Mouse (Mus musculus) R1 (cell line): Measurements from ENCODE around the gene Kcnh4.

Experiments used
- DNase-seq: peaks from one replicate; pipeline ENCODE4 v3.0.0-alpha.2; 2018; ENCODE audit warnings: low read depth, low spot score

The Kcnh4 gene

GRCm38 (mm10) chr11:100735134-100735865, 24.4 kb downstream of the Kcnh4 start:
- DNase-seq = no peak

GRCm38 (mm10) chr11:100730477-100731205, 29.1 kb downstream of the Kcnh4 start:
- DNase-seq = no peak

DNA sequence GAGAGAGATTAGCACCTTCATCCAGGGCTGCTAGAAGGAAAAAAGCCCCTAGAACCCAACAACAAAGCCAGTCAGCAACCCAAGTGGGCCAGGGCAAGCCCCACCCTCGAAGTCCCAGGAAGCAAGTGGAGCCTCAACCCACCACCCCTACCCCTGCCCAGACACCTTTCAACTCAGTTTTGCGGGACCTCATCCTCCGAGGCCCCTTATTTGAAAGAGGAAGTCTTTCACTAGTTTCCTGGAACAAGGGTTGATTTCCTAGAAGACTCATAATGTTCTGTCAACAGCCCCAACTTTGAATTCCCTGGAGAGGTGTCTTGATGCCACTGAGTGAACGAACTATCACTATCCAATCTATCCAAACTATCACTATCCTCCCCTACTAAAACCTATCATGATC, 29.8 kb downstream of the Kcnh4 start:
- DNase-seq = no peak

- DNase-seq = no peak
Measured at GRCm38 (mm10) chr11:100728601-100729000, 31.1 kb downstream of the Kcnh4 start.

- no peak for DNase-seq
Measured at GRCm38 (mm10) chr11:100727201-100727600, 32.5 kb downstream of the Kcnh4 start.

DNA sequence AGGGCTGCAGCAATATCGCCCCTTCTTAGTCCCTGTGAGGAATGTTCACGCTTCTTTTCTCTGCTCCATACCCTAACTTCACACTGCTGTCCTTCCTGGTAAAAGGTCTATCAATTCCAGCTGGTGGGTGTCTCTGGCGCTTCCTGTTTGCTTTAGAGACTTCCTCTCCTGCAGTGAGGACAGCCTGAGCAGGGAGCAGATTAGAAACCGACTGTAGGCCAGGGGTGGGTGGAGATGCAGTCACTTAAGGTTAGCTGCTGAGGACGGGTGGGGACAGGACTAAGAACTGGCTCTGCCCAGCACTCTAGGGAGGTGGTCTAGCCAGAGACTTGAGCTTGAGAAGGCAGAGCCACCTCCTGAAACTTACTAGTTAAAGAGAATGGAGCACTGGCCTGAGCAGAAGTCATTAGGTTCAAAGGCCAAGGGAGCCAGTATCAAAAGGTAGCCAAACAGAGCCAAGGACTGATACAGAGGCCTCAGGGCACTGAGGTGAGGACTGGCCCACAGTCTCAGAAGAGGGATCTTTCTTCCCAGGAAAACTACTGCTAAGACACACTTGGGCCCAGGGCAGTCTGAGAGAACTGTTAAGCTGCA, 34.7 kb downstream of the Kcnh4 start:
- peak; percentile 52 for DNase-seq

- no peak for DNase-seq
Measured at GRCm38 (mm10) chr11:100722493-100723028, 37.2 kb downstream of the Kcnh4 start.

GRCm38 (mm10) chr11:100721776-100722492, 37.8 kb downstream of the Kcnh4 start:
- peak; percentile 47 for DNase-seq

DNA sequence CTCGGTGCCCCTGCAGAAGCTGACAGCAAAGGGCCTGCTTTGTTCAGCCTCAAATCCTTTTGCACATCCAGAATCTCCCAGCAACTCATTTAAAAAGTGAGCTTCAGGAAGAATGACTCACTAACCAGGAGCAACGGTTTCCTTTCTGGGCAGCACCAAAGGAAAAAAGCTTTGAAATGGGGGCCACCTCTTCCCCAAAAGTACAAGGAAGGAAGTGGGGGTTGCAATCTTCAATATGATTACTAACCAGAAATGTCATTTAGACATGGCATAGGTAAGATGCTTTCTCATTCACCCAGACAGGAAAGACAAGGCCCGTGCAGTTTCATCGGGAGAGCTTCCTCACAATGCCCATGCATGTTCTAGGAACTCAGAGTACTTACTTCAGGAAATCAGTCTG, 38.5 kb downstream of the Kcnh4 start:
- DNase-seq = no peak

GRCm38 (mm10) chr11:100720345-100720744, 39.4 kb downstream of the Kcnh4 start:
- DNase-seq = no peak

GRCm38 (mm10) chr11:100719893-100720292, 39.8 kb downstream of the Kcnh4 start:
- DNase-seq = peak; percentile 58

DNA sequence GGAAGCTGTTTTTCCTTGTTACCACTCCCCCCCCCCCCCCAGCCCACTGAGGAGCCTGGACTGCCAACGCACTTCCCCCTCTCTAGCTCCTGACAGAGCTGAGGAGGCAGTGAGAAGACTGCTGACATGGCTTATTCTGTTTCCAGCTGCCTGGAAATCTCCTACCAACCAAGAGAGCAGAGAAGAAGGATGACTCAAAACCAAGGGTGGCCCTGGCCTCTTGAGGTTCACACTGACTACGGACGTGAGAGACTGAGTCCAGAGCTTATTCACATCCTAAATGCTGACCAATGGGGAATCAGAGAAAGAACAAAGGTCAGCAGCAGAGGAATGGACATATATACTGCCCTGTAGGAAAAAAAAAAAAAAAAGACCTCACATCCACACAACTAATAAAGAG, 40.4 kb downstream of the Kcnh4 start:
- DNase-seq = no peak

DNA sequence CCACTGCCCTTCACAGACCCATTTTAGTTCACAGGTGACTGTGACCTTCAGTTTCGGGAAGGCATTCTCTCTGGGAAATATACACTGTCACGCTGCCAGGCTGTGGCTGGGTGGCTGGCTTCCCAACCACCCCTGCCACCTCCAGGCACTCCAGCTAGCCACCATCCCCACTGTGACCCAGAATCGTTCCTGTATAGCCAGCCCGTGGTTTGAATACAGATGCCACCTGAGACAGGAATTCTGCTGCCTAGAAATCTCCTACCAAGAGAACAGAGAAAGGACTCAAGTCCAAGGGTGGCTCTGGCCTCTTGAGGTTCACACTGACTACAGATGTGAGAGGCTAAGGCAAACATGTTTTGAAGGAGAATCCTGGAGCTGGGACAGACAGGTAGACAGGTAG, 40.9 kb downstream of the Kcnh4 start:
- no peak for DNase-seq

GRCm38 (mm10) chr11:100718462-100718861, 41.3 kb downstream of the Kcnh4 start:
- DNase-seq = no peak

- DNase-seq = no peak
Measured at GRCm38 (mm10) chr11:100716649-100717048, 43.1 kb downstream of the Kcnh4 start.

DNA sequence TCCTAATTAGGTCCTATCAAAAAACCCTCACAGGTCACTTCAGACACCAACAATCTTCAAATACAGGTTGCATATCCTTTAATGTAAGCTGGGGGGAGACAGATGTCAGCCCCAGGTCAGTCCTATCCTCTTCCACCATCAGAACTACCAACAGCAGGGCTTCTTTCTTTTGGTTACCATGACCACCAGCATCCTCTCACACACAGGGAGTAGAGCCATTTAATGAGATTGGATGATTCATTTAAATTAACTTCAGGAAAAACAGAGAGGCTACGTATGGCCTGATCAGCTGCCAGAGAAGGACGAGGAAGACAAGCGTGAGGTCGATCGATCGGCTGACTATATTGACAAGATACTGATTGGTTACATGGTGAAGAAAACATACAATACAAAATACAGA, 44.8 kb downstream of the Kcnh4 start:
- DNase-seq = no peak

DNA sequence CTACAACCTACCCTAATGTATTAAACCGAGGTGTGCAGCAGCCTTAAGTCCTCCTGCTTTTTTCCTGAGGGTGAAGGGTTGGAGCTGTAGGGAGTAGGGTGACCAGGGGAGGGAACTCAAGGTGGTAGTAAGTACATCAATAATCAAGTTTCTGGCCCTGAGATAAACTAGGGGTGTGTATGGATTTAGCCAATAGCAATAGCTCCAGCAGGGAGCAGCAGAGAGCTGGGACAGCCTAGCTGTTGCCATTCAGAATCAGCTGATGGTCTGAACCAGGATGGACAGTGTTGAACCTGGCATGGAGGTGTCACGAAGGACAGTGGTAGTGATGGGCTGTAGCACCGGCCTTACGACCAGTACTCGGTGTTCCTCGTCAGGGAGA, 45.2 kb downstream of the Kcnh4 start:
- DNase-seq = peak; percentile 77

- peak; percentile 92 for DNase-seq
Measured at GRCm38 (mm10) chr11:100713735-100714533, 45.8 kb downstream of the Kcnh4 start, which contains the start of gene Hspb9. Hspb9 (plus strand) TSS chr11:100713850.

DNA sequence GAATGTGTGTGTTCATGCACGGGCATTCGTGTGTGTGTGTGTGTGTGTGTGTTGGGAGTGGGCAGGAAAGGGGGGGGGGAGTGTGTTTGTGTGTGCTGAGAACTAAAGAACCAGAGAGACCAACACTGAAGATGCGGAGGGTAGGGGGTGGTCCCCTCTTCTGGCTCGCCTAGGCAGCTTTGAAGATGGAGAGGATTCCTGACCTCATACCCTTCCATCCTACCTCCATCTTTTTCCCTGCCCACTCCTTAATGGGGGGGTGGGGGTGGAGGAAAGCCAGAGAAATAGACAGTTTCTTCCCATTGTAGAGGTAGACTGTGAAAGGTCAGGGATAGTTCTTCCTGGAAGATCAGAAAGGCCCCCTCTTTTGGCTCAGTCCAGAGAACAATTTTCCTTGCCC, 46.6 kb downstream of the Kcnh4 start:
- no peak for DNase-seq

- DNase-seq = peak; percentile 87
Measured at GRCm38 (mm10) chr11:100711783-100712615, 47.7 kb downstream of the Kcnh4 start, which contains the start of gene Kat2a. Kat2a (minus strand) TSS chr11:100712465.
